Mouse (Mus musculus): ENCODE measurements around the gene Msi1.

Msi1 gene

GRCm38 (mm10) chr5:115429359-115430186, at the start of gene Msi1:
TSS of gene Msi1 (plus strand) at chr5:115429599.
- DNase-seq: no peak

DNA sequence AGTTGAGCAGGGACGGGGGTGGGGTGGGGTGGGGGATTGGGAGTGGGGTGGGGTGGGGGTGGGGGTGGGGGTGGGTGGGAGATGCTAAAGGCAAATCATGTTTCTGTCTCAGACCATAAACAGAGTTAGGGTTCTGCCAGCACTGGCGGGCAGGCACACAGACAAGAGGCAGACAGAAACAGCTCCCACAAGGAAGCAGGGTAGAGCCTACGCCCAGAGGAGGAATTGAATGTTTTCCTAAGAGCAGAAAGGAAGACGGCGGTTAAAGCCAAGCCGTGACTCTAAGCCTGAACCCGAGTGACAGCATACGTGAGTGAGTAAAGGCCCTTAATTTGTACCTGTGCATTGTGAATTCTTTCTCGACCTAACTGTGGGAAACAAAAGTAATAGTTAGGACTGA, 37.5 kb upstream of the Msi1 start:
- DNase-seq: no peak

DNA sequence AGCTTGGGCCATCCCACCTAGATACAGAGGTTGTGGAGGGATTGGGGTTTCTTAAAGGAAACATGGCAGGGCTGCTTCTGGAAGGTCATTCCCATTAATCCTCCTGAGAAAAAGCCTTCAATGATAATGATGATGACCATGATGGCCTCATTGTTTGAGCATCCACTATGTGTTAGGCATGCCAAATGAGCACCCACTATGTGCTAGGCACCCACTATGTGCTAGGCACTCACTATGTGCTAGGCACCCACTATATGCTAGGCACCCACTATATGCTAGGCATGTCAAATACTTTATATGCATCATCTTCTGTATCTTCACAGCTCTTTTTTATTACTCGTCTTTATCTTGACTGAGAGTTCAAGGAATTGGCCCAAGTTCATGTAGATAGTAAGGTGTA, 36.4 kb upstream of the Msi1 start:
- DNase-seq: no peak

GRCm38 (mm10) chr5:115394223-115394622, 35.2 kb upstream of the Msi1 start:
- no peak for DNase-seq

DNA sequence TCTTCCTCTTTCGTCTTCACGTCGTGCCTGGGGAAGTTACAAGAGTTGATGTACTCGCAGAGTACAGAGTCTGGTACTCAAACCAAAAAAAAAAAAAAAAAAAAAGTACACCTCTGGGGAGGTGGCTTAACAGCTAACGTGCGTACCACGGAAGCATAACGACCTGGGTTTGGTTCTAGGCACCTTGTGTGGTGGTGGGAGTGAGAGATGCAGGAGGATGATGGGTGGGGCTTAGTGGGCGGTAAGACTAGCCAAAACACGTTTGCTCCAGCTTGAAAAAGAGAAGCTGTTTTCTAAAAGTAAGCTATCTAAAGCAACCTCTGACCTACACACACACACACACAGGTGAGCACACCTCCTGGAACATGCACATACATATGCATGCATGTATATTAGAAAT, 34.6 kb upstream of the Msi1 start:
- DNase-seq: no peak

GRCm38 (mm10) chr5:115396654-115397053, 32.7 kb upstream of the Msi1 start:
- DNase-seq: no peak

GRCm38 (mm10) chr5:115397839-115398780, 31.3 kb upstream of the Msi1 start:
- DNase-seq: no peak

GRCm38 (mm10) chr5:115402063-115402462, 27.3 kb upstream of the Msi1 start:
- no peak for DNase-seq

GRCm38 (mm10) chr5:115403436-115404140, 25.8 kb upstream of the Msi1 start:
- DNase-seq: no peak

DNA sequence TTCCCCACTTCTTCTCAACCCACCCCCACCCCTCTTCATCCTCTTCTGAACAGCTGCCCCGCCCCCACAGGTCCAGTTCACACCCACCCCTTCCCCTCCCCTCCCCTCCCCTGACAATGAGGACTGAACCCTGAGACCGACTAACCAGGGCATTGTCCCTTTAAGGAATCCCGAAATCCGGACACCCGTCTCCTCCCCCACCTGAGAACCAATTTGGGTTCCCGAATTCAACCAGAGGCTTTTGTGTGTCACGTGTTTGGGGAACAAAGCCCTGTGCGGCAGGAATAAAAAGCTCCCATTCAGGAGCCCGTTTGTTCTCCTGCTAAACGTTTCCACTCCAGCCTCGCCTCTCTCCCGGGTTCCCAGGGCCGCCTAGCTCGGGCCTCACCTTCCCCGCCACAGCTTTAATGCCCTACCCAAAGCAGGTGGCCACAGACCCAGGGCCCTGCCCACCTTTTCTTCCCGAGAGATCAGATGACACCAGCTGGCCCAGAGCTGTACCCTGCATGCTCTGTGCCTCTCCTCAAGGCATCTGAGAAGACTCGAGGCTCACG, 25.1 kb upstream of the Msi1 start:
- no peak for DNase-seq

GRCm38 (mm10) chr5:115405205-115405604, 24.2 kb upstream of the Msi1 start:
- no peak for DNase-seq

- DNase-seq: peak; percentile 92
Measured at GRCm38 (mm10) chr5:115408110-115408509, 21.3 kb upstream of the Msi1 start.

GRCm38 (mm10) chr5:115415111-115416085, 14.0 kb upstream of the Msi1 start:
- DNase-seq: no peak

DNA sequence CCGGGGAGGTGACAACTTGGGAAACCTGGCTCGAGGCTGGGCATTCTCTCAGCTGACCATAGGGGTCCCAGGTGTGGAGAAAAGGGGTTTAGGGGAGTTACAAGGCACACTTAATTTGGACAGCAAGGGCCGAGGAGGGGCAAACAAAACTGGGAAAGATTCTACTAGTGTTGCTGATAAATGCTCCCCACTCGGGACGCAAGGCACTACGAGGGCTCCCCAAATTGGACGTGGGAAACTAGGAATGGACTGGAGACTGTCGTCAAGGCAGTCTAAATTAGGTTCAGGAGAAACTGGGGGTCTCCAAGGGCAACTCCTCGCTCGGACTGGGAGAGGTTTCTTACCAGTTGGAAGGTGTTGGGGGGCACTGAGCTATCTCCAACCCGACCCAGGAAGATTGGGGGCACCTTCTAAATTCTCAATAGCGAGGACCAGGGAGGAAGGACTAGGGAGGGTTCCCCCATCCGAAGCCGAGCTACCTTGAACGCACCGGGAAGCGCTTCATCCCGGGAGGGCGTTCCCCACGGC, 504 bp upstream of the Msi1 start:
- no peak for DNase-seq

GRCm38 (mm10) chr5:115430187-115430960, 975 bp downstream of the Msi1 start:
- no peak for DNase-seq

GRCm38 (mm10) chr5:115431061-115431897, 1.9 kb downstream of the Msi1 start:
- no peak for DNase-seq

DNA sequence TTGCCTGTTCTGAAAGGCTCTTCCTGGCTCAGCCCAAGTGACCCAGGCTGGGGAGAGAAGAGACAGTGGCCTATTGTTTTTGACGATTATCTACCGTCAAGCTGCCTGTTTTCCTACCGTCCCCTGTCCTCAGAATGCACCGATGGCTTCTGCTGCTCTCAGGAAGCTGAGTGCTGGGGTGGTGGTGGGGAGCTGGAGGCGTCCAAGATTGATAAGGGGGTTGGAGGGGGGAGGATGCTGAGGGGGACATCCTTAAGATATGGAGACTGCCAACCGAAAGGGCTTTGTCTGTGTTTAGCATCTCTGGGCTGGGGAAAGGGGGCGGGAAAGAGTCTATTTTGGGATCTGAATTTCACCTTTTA, 2.5 kb downstream of the Msi1 start:
- no peak for DNase-seq

DNA sequence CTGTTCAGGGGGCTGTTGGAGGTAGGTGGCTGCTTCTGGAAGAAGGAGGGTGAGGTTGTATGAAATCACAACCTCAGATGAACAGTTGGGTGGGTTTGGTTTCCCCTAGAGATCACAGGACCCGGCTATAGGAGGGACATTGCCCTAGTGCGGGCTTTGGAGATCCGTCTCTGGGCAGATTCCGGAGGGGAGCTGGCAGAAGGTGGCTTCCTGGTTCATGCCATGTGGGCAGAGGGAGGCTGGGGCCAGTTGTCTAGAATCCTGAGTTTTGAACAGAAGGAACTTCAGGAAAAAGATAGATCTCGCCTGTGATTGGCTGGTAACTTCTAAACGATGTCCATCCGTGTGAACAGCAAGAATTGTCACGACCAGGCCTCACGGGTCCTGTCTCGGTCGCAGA, 3.0 kb downstream of the Msi1 start:
- no peak for DNase-seq

- no peak for DNase-seq
Measured at GRCm38 (mm10) chr5:115433191-115433590, 3.8 kb downstream of the Msi1 start.
